Mouse (Mus musculus) small intestine, adult 2 months (tissue): ENCODE measurements around the gene Nek8. TPM values are rescaled to one million over a fixed set of nuclear protein-coding genes. Genes with fewer than 3 reads are reported as not detected.

Source experiments
- H3K27ac ChIP-seq: fragments of 200-500 bp; 2 replicates; pipeline ENCODE4 v1.5.1; 2012; ENCODE audit warnings: low read depth, low read length, control low read depth, inconsistent platforms; ENCODE audit not compliant: insufficient read depth
- H3K27me3 ChIP-seq: fragments of 200-500 bp; 2 replicates; pipeline ENCODE4 v1.6.1; 2012; ENCODE audit warnings: mild to moderate bottlenecking, moderate library complexity, low read length, inconsistent platforms; ENCODE audit not compliant: control insufficient read depth, insufficient read depth
- H3K36me3 ChIP-seq: fragments of 200-500 bp; 2 replicates; pipeline ENCODE4 v1.6.1; 2012; ENCODE audit warnings: mild to moderate bottlenecking, low read length, control low read depth, inconsistent platforms; ENCODE audit not compliant: control insufficient read depth, insufficient read depth
- H3K4me1 ChIP-seq: fragments of 200-500 bp; 2 replicates; pipeline ENCODE4 v1.6.1; 2012; ENCODE audit warnings: low read length, inconsistent platforms, mixed read lengths; ENCODE audit not compliant: control insufficient read depth, insufficient read depth, insufficient read length
- H3K4me3 ChIP-seq: fragments of 200-500 bp; 2 replicates; pipeline ENCODE4 v1.5.1; 2012; ENCODE audit warnings: low read depth, mild to moderate bottlenecking, control low read depth, inconsistent platforms, low read length, moderate library complexity
- CTCF ChIP-seq: fragments of 200-500 bp; IDR thresholded peaks from 2 replicates; pipeline ENCODE4 v1.5.1; 2012; ENCODE audit warnings: low read depth, mild to moderate bottlenecking, control low read depth, inconsistent platforms, low read length, moderate library complexity, mixed read lengths; ENCODE audit not compliant: insufficient replicate concordance, insufficient read length; ENCODE audit errors: extremely low read depth
- POLR2A ChIP-seq: fragments of 200-500 bp; IDR thresholded peaks from 2 replicates; pipeline ENCODE4 v1.6.1; 2012; ENCODE audit warnings: low read depth, mild to moderate bottlenecking, control low read depth, inconsistent platforms, low read length, moderate library complexity
- WGBS: fragments of 180-500 bp; shearing (Covaris S2); methylation state at CpG from one replicate; pipeline ENCODE4 v1.1.7; 2018; 5-methylcytosine and 5-hydroxymethylcytosine counted together
- polyA plus RNA-seq: library from polyadenylated mRNA; depleted of rRNA; stranded (reverse); fragments of >200 nt; gene quantifications from 2 replicates; pipeline ENCODE4 v1.2.3, GENCODE M21; 2012

Gene Nek8
- polyA plus RNA-seq, 1 experiment: 6.6 TPM

DNA sequence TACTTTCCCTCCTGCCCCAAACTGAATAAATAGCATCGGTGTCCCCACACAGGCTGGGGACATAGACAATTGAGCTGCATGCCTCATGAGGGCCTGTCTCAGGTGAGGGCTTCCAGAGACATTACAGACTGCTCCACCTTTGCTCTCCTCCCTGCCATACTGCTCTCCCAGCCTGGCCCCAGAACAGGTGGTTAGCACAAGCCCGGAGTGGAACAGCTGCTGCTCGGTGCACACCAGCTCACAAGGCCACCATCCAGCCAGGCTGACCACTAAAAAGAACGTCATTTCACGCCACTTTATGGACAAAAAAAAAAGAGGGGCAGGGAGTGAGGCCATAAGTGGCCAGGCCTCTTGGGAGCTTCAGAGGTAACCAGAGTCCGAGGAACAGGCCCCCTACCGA, 30.7 kb upstream of the Nek8 start:
- no peak for TF ChIP-seq POLR2A
- no peak for TF ChIP-seq CTCF
- 92% methylated on average over 7 of the region's 7 CpGs for WGBS
- Histone ChIP-seq H3K4me3 (no peak overlapping the region), H3K27me3 (no peaks in the 10 kb centered on the region), H3K27ac (no peak overlapping the region), H3K36me3 (peaks cover 67% of the 10 kb centered on the region), H3K4me1 (peaks cover 2% of the 10 kb centered on the region; the same call in 1 of the 2 replicates)

GRCm38 (mm10) chr11:78205361-78206206, 29.1 kb upstream of the Nek8 start:
- no peak overlapping the region for H3K4me3 ChIP-seq
- WGBS: 82% methylated on average over 13 of the region's 13 CpGs
- peaks cover 55% of the 10 kb centered on the region for H3K36me3 ChIP-seq
- TF ChIP-seq POLR2A (no peak), CTCF (no peak)
- H3K4me1 ChIP-seq: peaks cover 2% of the 10 kb centered on the region; the same call in 1 of the 2 replicates
- no peaks in the 10 kb centered on the region for H3K27me3 ChIP-seq
- H3K27ac ChIP-seq: no peak overlapping the region

- H3K4me3 ChIP-seq: no peak overlapping the region
- WGBS: 74% methylated on average over 6 of the region's 6 CpGs
- H3K27me3 ChIP-seq: no peaks in the 10 kb centered on the region
- no peak for TF ChIP-seq CTCF
- no peak for TF ChIP-seq POLR2A
- peaks cover 42% of the 10 kb centered on the region for H3K36me3 ChIP-seq
- no peak overlapping the region for H3K27ac ChIP-seq
- H3K4me1 ChIP-seq: peaks cover 2% of the 10 kb centered on the region; the same call in 1 of the 2 replicates
Measured at GRCm38 (mm10) chr11:78204287-78204686, 27.8 kb upstream of the Nek8 start.

- H3K36me3 ChIP-seq: peaks cover 23% of the 10 kb centered on the region
- peaks cover 2% of the 10 kb centered on the region; the same call in 1 of the 2 replicates for H3K4me1 ChIP-seq
- TF ChIP-seq POLR2A (no peak), CTCF (no peak)
- WGBS: 29% methylated on average over 3 of the region's 3 CpGs
- H3K4me3 ChIP-seq: no peak overlapping the region
- no peaks in the 10 kb centered on the region for H3K27me3 ChIP-seq
- H3K27ac ChIP-seq: no peak overlapping the region
Measured at GRCm38 (mm10) chr11:78202372-78202771, 25.9 kb upstream of the Nek8 start.

DNA sequence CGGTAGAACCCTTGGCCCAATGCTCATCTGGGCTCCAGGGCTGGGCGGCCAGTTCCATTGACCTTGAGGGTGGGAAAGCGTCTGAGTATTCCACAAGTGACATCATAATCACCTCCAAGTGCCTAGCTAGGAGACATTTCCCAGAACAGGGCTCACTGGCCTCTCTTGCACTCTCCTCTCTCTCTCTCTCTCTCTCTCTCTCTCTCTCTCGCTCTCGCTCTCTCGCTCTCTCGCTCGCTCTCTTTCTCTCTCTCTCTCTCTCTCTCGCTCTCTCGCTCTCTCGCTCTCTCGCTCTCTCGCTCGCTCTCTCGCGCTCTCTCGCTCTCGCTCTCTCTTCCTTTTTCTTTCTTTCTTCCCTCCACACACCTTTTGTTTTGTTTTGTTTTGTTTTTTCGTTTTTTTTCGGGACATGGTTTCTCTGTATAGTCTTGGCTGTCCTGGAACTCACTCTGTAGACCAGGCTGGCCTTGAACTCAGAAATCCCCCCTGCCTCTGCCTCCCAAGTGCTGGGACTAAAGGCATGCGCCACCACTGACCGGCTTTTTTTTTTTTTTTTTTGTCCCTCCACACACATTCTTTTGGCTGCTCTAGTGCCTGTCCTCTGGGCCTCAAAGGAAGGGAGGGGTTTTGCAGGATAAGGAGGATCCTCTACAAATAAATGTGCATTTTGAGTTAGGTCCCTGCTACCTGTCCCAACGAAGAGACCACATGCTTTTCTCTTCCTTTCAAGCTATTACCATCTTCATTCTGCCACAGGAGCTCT, 18.8 kb upstream of the Nek8 start:
- peaks cover 2% of the 10 kb centered on the region; the same call in 1 of the 2 replicates for H3K4me1 ChIP-seq
- no peak overlapping the region for H3K27ac ChIP-seq
- no peaks in the 10 kb centered on the region for H3K36me3 ChIP-seq
- TF ChIP-seq CTCF: no peak
- no peak for TF ChIP-seq POLR2A
- peak overlapping the region; percentile 69 for H3K4me3 ChIP-seq
- 64% methylated on average over 23 of the region's 23 CpGs for WGBS
- H3K27me3 ChIP-seq: peaks cover 3% of the 10 kb centered on the region; the same call in 1 of the 2 replicates

DNA sequence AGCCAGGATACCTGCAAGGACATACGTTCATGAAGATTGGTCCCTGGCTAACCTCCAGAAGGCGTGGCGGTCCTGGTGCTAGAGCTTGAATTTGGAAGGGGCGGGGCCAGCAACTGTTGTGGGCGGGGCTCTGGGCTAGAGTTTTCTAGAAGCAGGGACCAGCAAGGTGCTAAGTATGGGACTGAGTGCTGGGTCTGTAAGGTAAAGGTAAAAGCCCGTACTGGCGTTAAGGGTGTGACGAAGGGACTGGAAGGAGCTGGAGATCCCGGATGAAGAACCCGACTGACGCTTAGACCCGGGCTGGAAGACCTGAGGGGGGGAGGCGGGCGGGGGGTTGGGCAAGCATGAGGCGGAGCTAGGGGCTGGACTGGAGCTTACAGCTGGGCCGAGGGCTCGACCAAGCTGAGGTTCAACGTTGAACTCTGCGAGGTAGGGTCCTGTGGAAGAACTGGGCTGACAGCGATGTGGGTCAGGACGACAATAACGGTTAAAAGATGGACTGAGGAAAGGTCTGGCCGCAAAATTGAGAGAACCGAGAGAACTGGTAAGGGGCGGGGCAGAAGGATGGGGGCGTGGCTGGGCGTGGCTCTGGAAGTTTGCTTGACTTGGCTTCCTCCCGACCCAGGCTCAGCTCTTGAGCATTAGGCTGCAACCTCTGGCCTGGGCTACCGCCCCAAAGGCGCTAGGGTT, 18.1 kb upstream of the Nek8 start:
- Histone ChIP-seq H3K27ac (no peak overlapping the region), H3K4me1 (peaks cover 2% of the 10 kb centered on the region; the same call in 1 of the 2 replicates), H3K4me3 (peak overlapping the region; percentile 69), H3K27me3 (peaks cover 11% of the 10 kb centered on the region), H3K36me3 (no peaks in the 10 kb centered on the region)
- 1% methylated on average over 30 of the region's 30 CpGs for WGBS
- TF ChIP-seq POLR2A (no peak), CTCF (no peak)

DNA sequence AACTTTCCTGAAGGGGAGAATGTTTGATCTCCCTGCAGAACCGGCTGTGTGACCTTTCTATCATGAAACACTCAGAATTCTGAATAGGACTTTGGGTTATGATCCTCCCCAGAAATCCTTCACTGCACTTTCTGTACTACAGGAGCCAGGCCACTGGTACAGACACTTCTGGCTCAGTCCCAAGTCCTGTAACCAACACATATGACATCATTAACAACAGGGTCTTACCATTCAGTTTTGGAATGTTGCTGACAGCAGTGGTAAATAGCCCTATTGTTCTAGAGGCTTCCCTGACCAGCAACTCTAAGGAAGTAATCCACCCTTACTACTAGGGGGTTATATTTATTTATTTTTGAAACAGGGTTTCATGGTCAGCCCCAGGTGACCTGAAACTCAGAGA, 16.6 kb upstream of the Nek8 start, which contains the start of gene Proca1:
Gene Proca1 (plus strand): TSS at position 280 of the 400 bp plus-strand sequence.
- WGBS: 28% methylated on average over 1 of the region's 1 CpGs
- H3K27ac ChIP-seq: no peak within 1 kb of the TSS
- peaks cover 12% of the 10 kb centered on the region for H3K4me1 ChIP-seq
- H3K27me3 ChIP-seq: peaks cover 25% of the 10 kb centered on the region
- no peak within 1 kb of the TSS for H3K4me3 ChIP-seq
- H3K36me3 ChIP-seq: no peaks in the 10 kb centered on the region
- TF ChIP-seq CTCF (no peak), POLR2A (no peak)
